Mouse (Mus musculus) limb, embryonic 11.5 days (tissue): Measurements from ENCODE around the gene L3mbtl1. TPM values are rescaled to one million over a fixed set of nuclear protein-coding genes. Genes with fewer than 3 reads are reported as not detected.

Experiments used
- ATAC-seq: fragments of 200-750 bp; cut with Nextera tagmentation; 2 replicates; pipeline ENCODE4 v1.8.0; 2017; ENCODE audit warnings: low read depth; ENCODE audit not compliant: insufficient number of reproducible peaks, low FRiP score, low TSS enrichment
- DNase-seq: peaks from one replicate; pipeline ENCODE4 v3.0.0-alpha.2; 2015; ENCODE audit warnings: low spot score
- H3K27ac ChIP-seq: fragments of 300-500 bp; sonication (generic); replicated peaks from 2 replicates; pipeline ENCODE4 v1.5.1; 2014; ENCODE audit warnings: low read depth, mild to moderate bottlenecking, low read length
- H3K27me3 ChIP-seq: fragments of 300-500 bp; sonication (generic); 2 replicates; pipeline ENCODE4 v1.6.1; 2014; ENCODE audit warnings: mild to moderate bottlenecking, low read length, mixed read lengths; ENCODE audit not compliant: control insufficient read depth, insufficient read depth
- H3K36me3 ChIP-seq: fragments of 300-500 bp; sonication (generic); 2 replicates; pipeline ENCODE4 v1.6.1; 2014; ENCODE audit warnings: mild to moderate bottlenecking, low read length, moderate library complexity, mixed read lengths; ENCODE audit not compliant: control insufficient read depth, insufficient read depth
- H3K4me1 ChIP-seq: fragments of 300-500 bp; sonication (generic); 2 replicates; pipeline ENCODE4 v1.6.1; 2014; ENCODE audit warnings: low read length, mixed read lengths; ENCODE audit not compliant: control insufficient read depth, insufficient read depth
- H3K4me2 ChIP-seq: fragments of 300-500 bp; sonication (generic); 2 replicates; pipeline ENCODE4 v1.6.1; 2014; ENCODE audit warnings: low read depth, mild to moderate bottlenecking, moderate library complexity; ENCODE audit not compliant: severe bottlenecking
- H3K4me3 ChIP-seq: fragments of 300-500 bp; sonication (generic); 2 replicates; pipeline ENCODE4 v1.5.1; 2014; ENCODE audit warnings: low read depth, low read length
- H3K9ac ChIP-seq: fragments of 300-500 bp; sonication (generic); 2 replicates; pipeline ENCODE4 v1.6.1; 2014; ENCODE audit warnings: mild to moderate bottlenecking, low read length
- H3K9me3 ChIP-seq: fragments of 300-500 bp; sonication (generic); 2 replicates; pipeline ENCODE4 v1.6.1; 2016; ENCODE audit warnings: low read length; ENCODE audit not compliant: control insufficient read depth
- WGBS: fragments of 180-500 bp; shearing (Covaris S2); extraction: QIAGEN DNeasy Blood & Tissue Kit; methylation state at CpG from one replicate; pipeline ENCODE4 v1.1.7; 2014; 5-methylcytosine and 5-hydroxymethylcytosine counted together
- polyA plus RNA-seq: library from polyadenylated mRNA; unstranded; fragments of >200 nt; fragmentation: Nextera tagmentation; extraction: Ambion mirVana; gene quantifications from 2 replicates; pipeline ENCODE4 v1.2.1, GENCODE M21; 2014

L3mbtl1 gene
- polyA plus RNA-seq, 1 experiment from 2014 or later = 0.17 TPM

GRCm38 (mm10) chr2:162919926-162920325, 23.3 kb upstream of the L3mbtl1 start:
- Histone ChIP-seq H3K9me3 (no peaks in the 10 kb centered on the region), H3K4me2 (no peak overlapping the region), H3K36me3 (no peaks in the 10 kb centered on the region), H3K4me3 (no peak overlapping the region), H3K9ac (no peak overlapping the region), H3K27me3 (no peaks in the 10 kb centered on the region), H3K27ac (no peak overlapping the region), H3K4me1 (no peaks in the 10 kb centered on the region)
- WGBS = 64% methylated on average over 5 of the region's 5 CpGs
- no peak for ATAC-seq
- no peak for DNase-seq

GRCm38 (mm10) chr2:162922183-162922582, 21.1 kb upstream of the L3mbtl1 start:
- no peak overlapping the region for H3K4me2 ChIP-seq
- no peaks in the 10 kb centered on the region for H3K27me3 ChIP-seq
- H3K4me1 ChIP-seq = no peaks in the 10 kb centered on the region
- H3K9ac ChIP-seq = no peak overlapping the region
- H3K9me3 ChIP-seq = no peaks in the 10 kb centered on the region
- 12% methylated on average over 6 of the region's 6 CpGs for WGBS
- H3K36me3 ChIP-seq = no peaks in the 10 kb centered on the region
- no peak overlapping the region for H3K4me3 ChIP-seq
- no peak overlapping the region for H3K27ac ChIP-seq
- ATAC-seq (no peak), DNase-seq (peak; percentile 69)

GRCm38 (mm10) chr2:162922834-162923233, 20.4 kb upstream of the L3mbtl1 start:
- Histone ChIP-seq H3K27me3 (no peaks in the 10 kb centered on the region), H3K36me3 (no peaks in the 10 kb centered on the region), H3K9ac (no peak overlapping the region), H3K4me2 (no peak overlapping the region), H3K4me3 (no peak overlapping the region), H3K27ac (no peak overlapping the region), H3K9me3 (no peaks in the 10 kb centered on the region), H3K4me1 (no peaks in the 10 kb centered on the region)
- 77% methylated on average over 5 of the region's 5 CpGs for WGBS
- ATAC-seq (no peak), DNase-seq (no peak)

GRCm38 (mm10) chr2:162924126-162924525, 19.1 kb upstream of the L3mbtl1 start:
- no peak for DNase-seq
- Histone ChIP-seq H3K4me2 (no peak overlapping the region), H3K9me3 (no peaks in the 10 kb centered on the region), H3K9ac (no peak overlapping the region), H3K27me3 (no peaks in the 10 kb centered on the region), H3K36me3 (no peaks in the 10 kb centered on the region), H3K4me3 (no peak overlapping the region), H3K4me1 (no peaks in the 10 kb centered on the region), H3K27ac (no peak overlapping the region)
- no peak for ATAC-seq
- 16% methylated on average over 5 of the region's 5 CpGs for whole genome bisulfite sequencing

GRCm38 (mm10) chr2:162927918-162928585, 15.2 kb upstream of the L3mbtl1 start:
- 72% methylated on average over 3 of the region's 3 CpGs for WGBS
- no peaks in the 10 kb centered on the region for H3K27me3 ChIP-seq
- no peak overlapping the region for H3K4me2 ChIP-seq
- no peak overlapping the region for H3K4me3 ChIP-seq
- peaks cover 3% of the 10 kb centered on the region; the same call in 1 of the 2 replicates for H3K4me1 ChIP-seq
- H3K9ac ChIP-seq = no peak overlapping the region
- no peak for ATAC-seq
- H3K9me3 ChIP-seq = no peaks in the 10 kb centered on the region
- no peaks in the 10 kb centered on the region for H3K36me3 ChIP-seq
- no peak for DNase-seq
- H3K27ac ChIP-seq = no peak overlapping the region

GRCm38 (mm10) chr2:162929704-162930103, 13.6 kb upstream of the L3mbtl1 start:
- DNase-seq (no peak), ATAC-seq (no peak)
- no peak overlapping the region for H3K9ac ChIP-seq
- no peaks in the 10 kb centered on the region for H3K27me3 ChIP-seq
- H3K9me3 ChIP-seq = no peaks in the 10 kb centered on the region
- H3K36me3 ChIP-seq = peaks cover 10% of the 10 kb centered on the region
- no peak overlapping the region for H3K4me2 ChIP-seq
- no peak overlapping the region for H3K27ac ChIP-seq
- WGBS = 79% methylated on average over 3 of the region's 3 CpGs
- H3K4me1 ChIP-seq = peaks cover 3% of the 10 kb centered on the region; the same call in 1 of the 2 replicates
- H3K4me3 ChIP-seq = no peak overlapping the region

- peak; percentile 58 for DNase-seq
- Histone ChIP-seq H3K27ac (peak overlapping the region; percentile 96), H3K9me3 (no peaks in the 10 kb centered on the region), H3K36me3 (peaks cover 12% of the 10 kb centered on the region), H3K4me2 (peak overlapping the region; percentile 72), H3K4me3 (peak overlapping the region; percentile 98), H3K4me1 (peaks cover 3% of the 10 kb centered on the region; the same call in 1 of the 2 replicates), H3K9ac (peak overlapping the region; percentile 100), H3K27me3 (no peaks in the 10 kb centered on the region)
- WGBS = under 1% methylated on average over 18 of the region's 18 CpGs
- ATAC-seq = peak; percentile 73
These were observed 12.7 kb upstream of the L3mbtl1 start for GRCm38 (mm10) chr2:162930516-162931122.

- no peaks in the 10 kb centered on the region for H3K27me3 ChIP-seq
- H3K4me3 ChIP-seq = peak within 1 kb of the TSS; percentile 98
- peak; percentile 88 for DNase-seq
- WGBS = under 1% methylated on average over 66 of the region's 68 CpGs
- peak within 1 kb of the TSS; percentile 100 for H3K9ac ChIP-seq
- ATAC-seq = peak; percentile 88
- H3K4me2 ChIP-seq = peak within 1 kb of the TSS; percentile 72
- H3K4me1 ChIP-seq = peaks cover 3% of the 10 kb centered on the region; the same call in 1 of the 2 replicates
- peak within 1 kb of the TSS; percentile 96 for H3K27ac ChIP-seq
- no peaks in the 10 kb centered on the region for H3K9me3 ChIP-seq
- H3K36me3 ChIP-seq = peaks cover 12% of the 10 kb centered on the region
These were observed 12.1 kb upstream of the L3mbtl1 start, which contains the start of gene Srsf6 for GRCm38 (mm10) chr2:162931123-162931673. Gene Srsf6 (plus strand): TSS chr2:162931528.
